Mouse (Mus musculus) right cerebral cortex, postnatal 4 days (tissue): ENCODE results near the gene Washc4.

Experiments
- DNase-seq: peaks from one replicate; pipeline ENCODE4 v3.0.0-alpha.2; 2022

The Washc4 gene

DNA sequence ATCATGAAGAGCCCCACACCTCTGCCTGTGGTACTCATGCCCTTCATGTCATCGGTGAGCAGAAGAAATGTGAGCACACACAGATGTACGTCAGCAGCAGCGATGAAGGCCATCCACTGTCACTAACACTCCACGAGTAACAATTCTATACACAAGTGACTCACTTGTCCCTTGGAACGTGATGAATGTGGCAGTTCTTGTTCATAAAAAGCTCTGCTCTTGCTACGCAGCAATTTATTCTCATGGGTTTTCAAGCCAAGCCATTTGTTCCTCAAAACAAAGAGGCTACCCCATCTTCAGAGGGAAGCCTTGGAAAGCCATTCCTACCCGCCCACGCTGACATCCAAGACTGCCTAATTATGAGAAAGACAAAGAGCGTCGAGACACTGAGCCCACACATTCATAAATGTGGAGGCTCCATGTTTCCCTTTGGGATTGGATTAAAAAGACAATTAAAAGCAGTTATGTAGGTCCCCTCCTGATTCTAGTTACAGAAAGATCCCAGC is 96.4 kb downstream of the Washc4 start:
- no peak for DNase-seq

DNA sequence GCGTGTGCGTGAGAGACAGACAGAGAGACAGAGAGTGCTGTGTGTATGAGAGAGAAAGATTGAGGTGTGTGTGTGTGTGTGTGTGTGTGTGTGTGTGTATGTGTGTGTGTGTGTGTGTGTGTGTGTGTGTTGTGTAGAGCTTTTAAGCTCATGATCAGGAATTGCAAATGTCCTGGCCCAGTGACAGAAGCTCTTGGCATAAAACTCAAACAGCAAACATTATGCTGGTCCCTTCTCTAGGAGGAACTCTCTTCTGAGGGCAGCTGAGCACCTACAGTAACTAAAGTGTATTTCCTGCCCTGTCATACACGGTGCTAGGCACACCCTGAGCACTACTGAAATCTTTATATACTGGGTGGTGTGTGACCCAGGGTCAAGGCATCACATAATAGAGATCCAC is 98.1 kb downstream of the Washc4 start:
- no peak for DNase-seq

DNA sequence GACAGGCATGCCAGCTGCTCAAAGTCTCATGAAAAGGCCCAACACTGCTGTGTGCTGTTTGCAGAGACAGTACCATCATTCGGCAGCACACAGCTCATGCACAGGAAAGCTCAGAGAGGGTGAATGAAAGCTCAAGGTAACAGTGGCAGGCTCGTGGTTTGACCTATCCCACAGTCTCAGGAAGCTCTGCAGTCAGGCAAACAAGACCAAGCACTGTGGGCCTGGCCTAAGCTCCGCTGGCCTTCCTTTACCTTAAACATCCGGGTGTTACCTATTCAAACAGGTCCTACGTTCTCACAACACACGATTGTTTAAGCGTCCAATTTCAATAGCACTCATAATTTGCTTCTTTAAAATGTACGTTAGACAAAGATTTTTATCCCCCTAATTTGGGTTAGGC is 100.6 kb downstream of the Washc4 start:
- no peak for DNase-seq

DNA sequence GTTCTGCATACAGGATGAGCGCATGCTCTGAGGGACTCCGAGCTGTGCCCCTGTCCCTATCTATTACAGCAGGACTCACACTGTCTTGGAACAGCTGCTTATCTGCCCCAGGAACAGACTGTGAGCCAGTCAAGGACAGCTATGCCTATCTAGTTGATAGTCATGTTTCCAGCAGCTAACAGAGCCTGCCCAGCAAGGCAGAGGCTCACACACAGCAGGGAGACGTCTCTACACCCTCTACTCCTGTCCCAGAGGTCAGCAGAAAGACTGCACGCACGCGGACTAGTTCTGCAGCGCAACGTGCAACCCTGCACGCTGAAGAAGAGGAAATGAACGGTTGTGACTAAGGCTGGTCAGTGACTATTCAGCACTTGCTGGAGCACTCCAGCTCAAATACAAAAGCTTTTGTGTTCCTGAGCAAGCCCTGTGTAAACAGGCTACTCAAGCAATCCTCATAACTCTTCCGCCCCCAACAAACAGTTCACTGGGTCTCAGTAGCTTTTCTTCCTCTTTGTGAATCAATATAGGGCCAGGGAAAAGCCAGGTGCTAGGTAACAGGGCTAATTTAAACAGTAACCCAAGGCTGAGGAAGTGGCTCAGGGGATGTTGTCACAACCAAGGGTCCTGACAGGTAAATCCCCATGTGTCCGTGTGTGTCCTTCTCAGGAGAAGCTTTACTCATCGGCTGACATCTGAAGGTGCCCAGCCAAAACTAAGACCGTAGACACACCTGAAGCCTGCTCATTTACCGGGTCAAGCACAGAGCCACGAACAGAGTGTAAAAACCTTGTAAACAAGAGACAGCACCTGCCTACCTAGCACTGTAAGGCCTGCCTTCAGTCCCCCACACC is 101.5 kb downstream of the Washc4 start:
- DNase-seq: no peak

DNA sequence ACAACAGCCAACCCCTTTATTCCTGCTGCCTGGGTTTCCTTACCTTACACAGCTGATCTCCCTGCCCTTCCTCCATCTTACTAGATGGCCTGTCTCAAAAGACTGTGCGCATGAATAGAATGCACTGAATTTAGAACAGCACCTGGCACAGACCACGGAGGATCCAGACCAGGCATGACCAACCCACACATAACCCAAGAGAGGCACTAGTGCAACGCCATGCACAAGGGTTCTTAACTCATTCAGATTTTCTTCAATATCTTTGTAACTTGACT is 102.1 kb downstream of the Washc4 start:
- DNase-seq: no peak
